Mouse (Mus musculus) MEL (cell line): ENCODE data around the gene Mov10l1. TPM values are rescaled to one million over a fixed set of nuclear protein-coding genes. Genes with fewer than 3 reads are reported as not detected.

ENCODE experiments used
- DNase-seq: peaks from one replicate; pipeline ENCODE4 v3.0.0; 2011; ENCODE audit warnings: low read depth, low spot score
- H3K27ac ChIP-seq: 2 replicates; pipeline ENCODE4 v1.5.1; 2012; ENCODE audit warnings: low read depth, mild to moderate bottlenecking, control low read depth, low read length, moderate library complexity; ENCODE audit not compliant: control insufficient read depth
- H3K27me3 ChIP-seq, 2 experiments: fragments of 150-350 bp in 1 of 2; sonication (generic) in 1 of 2; 2 replicates each; pipeline ENCODE4 v1.6.1; 2012; ENCODE audit warnings: low read length in 2 of 2, mild to moderate bottlenecking in 2 of 2, improper control_type of control experiment in 1 of 2, moderate library complexity in 1 of 2; ENCODE audit not compliant: insufficient read depth in 2 of 2, control insufficient read depth in 1 of 2
- H3K36me3 ChIP-seq, 2 experiments: 2 replicates each; pipeline ENCODE4 v1.6.1; 2012 to 2014; ENCODE audit warnings: low read length in 2 of 2, improper control_type of control experiment in 1 of 2, inconsistent platforms in 1 of 2, mild to moderate bottlenecking in 1 of 2; ENCODE audit not compliant: insufficient read depth in 2 of 2, control insufficient read depth in 1 of 2
- H3K4me1 ChIP-seq, 2 experiments: fragments of 150-350 bp in 1 of 2; sonication (generic) in 1 of 2; 2 replicates each; pipeline ENCODE4 v1.6.1; 2012; ENCODE audit warnings: low read length in 2 of 2, improper control_type of control experiment in 1 of 2, mild to moderate bottlenecking in 1 of 2; ENCODE audit not compliant: insufficient read depth in 2 of 2, control insufficient read depth in 1 of 2
- H3K4me3 ChIP-seq, 2 experiments: fragments of 150-350 bp in 1 of 2; sonication (generic) in 1 of 2; 2 replicates each; pipeline ENCODE4 v1.5.1; 2012; ENCODE audit warnings: low read depth in 2 of 2, low read length in 2 of 2, mild to moderate bottlenecking in 2 of 2, moderate library complexity in 2 of 2, control low read depth in 1 of 2, improper control_type of control experiment in 1 of 2; ENCODE audit not compliant: control insufficient read depth in 1 of 2, insufficient read depth in 1 of 2
- H3K79me2 ChIP-seq: 2 replicates; pipeline ENCODE4 v1.6.1; 2012; ENCODE audit warnings: mild to moderate bottlenecking, low read length, moderate library complexity; ENCODE audit not compliant: control insufficient read depth, poor library complexity, insufficient read depth
- H3K9ac ChIP-seq: 2 replicates; pipeline ENCODE4 v1.6.1; 2012; ENCODE audit warnings: low read depth, mild to moderate bottlenecking, control low read depth, low read length, moderate library complexity; ENCODE audit not compliant: control insufficient read depth, poor library complexity, severe bottlenecking
- H3K9me3 ChIP-seq: fragments of 150-350 bp; sonication (generic); replicated peaks from 2 replicates; pipeline ENCODE4 v1.6.1; 2012; ENCODE audit warnings: mild to moderate bottlenecking, low read length, improper control_type of control experiment, moderate library complexity; ENCODE audit not compliant: insufficient read depth
- BHLHE40 ChIP-seq: IDR thresholded peaks from 2 replicates; pipeline ENCODE4 v1.6.1; 2012; ENCODE audit warnings: low read depth, mild to moderate bottlenecking, inconsistent platforms, low read length, improper control_type of control experiment, borderline replicate concordance
- CHD2 ChIP-seq: IDR thresholded peaks from 2 replicates; pipeline ENCODE4 v1.6.1; 2011; ENCODE audit warnings: low read length, improper control_type of control experiment
- ELF1 ChIP-seq: IDR thresholded peaks from 2 replicates; pipeline ENCODE4 v1.6.1; 2014; ENCODE audit warnings: low read depth, mild to moderate bottlenecking, inconsistent platforms, low read length, improper control_type of control experiment, moderate library complexity
- EP300 ChIP-seq, 2 experiments: IDR thresholded peaks; 2 replicates each; pipeline ENCODE4 v1.6.1; 2011; ENCODE audit warnings: improper control_type of control experiment in 2 of 2, low read length in 2 of 2, low read depth in 1 of 2, mild to moderate bottlenecking in 1 of 2
- GABPA ChIP-seq: IDR thresholded peaks from 2 replicates; pipeline ENCODE4 v1.6.1; 2012; ENCODE audit warnings: low read depth, mild to moderate bottlenecking, inconsistent platforms, low read length, improper control_type of control experiment, moderate library complexity
- HCFC1 ChIP-seq: IDR thresholded peaks from 2 replicates; pipeline ENCODE4 v1.6.1; 2012; ENCODE audit warnings: low read depth, mild to moderate bottlenecking, inconsistent platforms, low read length, improper control_type of control experiment, moderate library complexity
- JUND ChIP-seq: IDR thresholded peaks from 2 replicates; pipeline ENCODE4 v1.6.1; 2011; ENCODE audit warnings: low read depth, mild to moderate bottlenecking, improper control_type of control experiment, low read length
- KAT2A ChIP-seq: conservative IDR thresholded peaks from 2 replicates; pipeline ENCODE4 v1.6.1; 2012; ENCODE audit warnings: low read depth, low read length, improper control_type of control experiment, inconsistent platforms
- MXI1 ChIP-seq: IDR thresholded peaks from 2 replicates; pipeline ENCODE4 v1.6.1; 2011; ENCODE audit warnings: mild to moderate bottlenecking, low read depth, low read length, improper control_type of control experiment
- MYB ChIP-seq: IDR thresholded peaks from 2 replicates; pipeline ENCODE4 v1.6.1; 2011; ENCODE audit warnings: mild to moderate bottlenecking, low read depth, low read length, improper control_type of control experiment
- MYC ChIP-seq: IDR thresholded peaks from 2 replicates; pipeline ENCODE4 v1.6.1; 2011; ENCODE audit warnings: low read depth, mild to moderate bottlenecking, low read length, improper control_type of control experiment, moderate library complexity
- POLR2AphosphoS2 ChIP-seq: IDR thresholded peaks from 2 replicates; pipeline ENCODE4 v1.6.1; 2011; ENCODE audit warnings: low read length, improper control_type of control experiment
- POLR2AphosphoS5 ChIP-seq: IDR thresholded peaks from 2 replicates; pipeline ENCODE4 v1.6.1; 2012; ENCODE audit warnings: low read depth, borderline replicate concordance, mild to moderate bottlenecking, inconsistent platforms, low read length, moderate library complexity, mixed read lengths
- RAD21 ChIP-seq: IDR thresholded peaks from 2 replicates; pipeline ENCODE4 v1.6.1; 2011; ENCODE audit warnings: mild to moderate bottlenecking, low read depth, low read length, improper control_type of control experiment
- RCOR1 ChIP-seq: IDR thresholded peaks from 2 replicates; pipeline ENCODE4 v1.6.1; 2012; ENCODE audit warnings: low read depth, mild to moderate bottlenecking, inconsistent platforms, low read length, improper control_type of control experiment
- SIN3A ChIP-seq: IDR thresholded peaks from 2 replicates; pipeline ENCODE4 v1.6.1; 2012; ENCODE audit warnings: low read length, improper control_type of control experiment, inconsistent platforms
- TAL1 ChIP-seq: IDR thresholded peaks from 2 replicates; pipeline ENCODE4 v1.6.1; 2012; ENCODE audit warnings: mild to moderate bottlenecking, inconsistent platforms, low read length, moderate library complexity, mixed read lengths
- TBP ChIP-seq: IDR thresholded peaks from 2 replicates; pipeline ENCODE4 v1.8.0; 2011; ENCODE audit warnings: low read depth, low read length, improper control_type of control experiment
- TCF12 ChIP-seq: IDR thresholded peaks from 2 replicates; pipeline ENCODE4 v1.6.1; 2014; ENCODE audit warnings: low read depth, mild to moderate bottlenecking, inconsistent platforms, low read length, improper control_type of control experiment, moderate library complexity
- UBTF ChIP-seq: IDR thresholded peaks from 2 replicates; pipeline ENCODE4 v1.6.1; 2012; ENCODE audit warnings: low read depth, mild to moderate bottlenecking, inconsistent platforms, low read length, improper control_type of control experiment, moderate library complexity, borderline replicate concordance; ENCODE audit not compliant: insufficient read depth
- USF1 ChIP-seq: IDR thresholded peaks from 2 replicates; pipeline ENCODE4 v1.6.1; 2014; ENCODE audit warnings: low read depth, mild to moderate bottlenecking, inconsistent platforms, low read length, improper control_type of control experiment, moderate library complexity
- USF2 ChIP-seq, 2 experiments: IDR thresholded peaks; 2 replicates each; pipeline ENCODE4 v1.6.1; 2011 to 2012; ENCODE audit warnings: improper control_type of control experiment in 2 of 2, low read length in 2 of 2, borderline replicate concordance in 1 of 2, inconsistent platforms in 1 of 2, low read depth in 1 of 2, mild to moderate bottlenecking in 1 of 2; ENCODE audit not compliant: insufficient read depth in 1 of 2
- ZC3H11A ChIP-seq: IDR thresholded peaks from 2 replicates; pipeline ENCODE4 v1.6.1; 2012; ENCODE audit warnings: low read depth, mild to moderate bottlenecking, inconsistent platforms, low read length, improper control_type of control experiment
- ZNF384 ChIP-seq: IDR thresholded peaks from 2 replicates; pipeline ENCODE4 v1.6.1; 2012; ENCODE audit warnings: low read depth, mild to moderate bottlenecking, inconsistent platforms, low read length, improper control_type of control experiment
- polyA plus RNA-seq, 2 experiments: library from polyadenylated mRNA; stranded (reverse) in 1 of 2; unstranded in 1 of 2; fragments of >175 nt in 1 of 2; fragments of >200 nt in 1 of 2; gene quantifications; 2 replicates each; pipeline versions ENCODE4 v1.2.1 to v1.2.4; 2012; ENCODE audit warnings: low replicate concordance in 2 of 2, low read depth in 1 of 2; ENCODE audit not compliant: insufficient read length in 2 of 2, insufficient read depth in 1 of 2, missing spikeins in 1 of 2
- total RNA-seq: library from RNA; depleted of rRNA; stranded (reverse); fragments of 300-350 nt; gene quantifications from 2 replicates; pipeline ENCODE4 v1.2.3, GENCODE M21; 2012

The Mov10l1 gene
- total and polyA plus RNA-seq, 3 experiments: not detected

GRCm38 (mm10) chr15:88998636-88999035, 15.9 kb downstream of the Mov10l1 start:
- H3K27ac ChIP-seq: no peak overlapping the region
- H3K4me1 ChIP-seq: no peaks in the 10 kb centered on the region
- no peaks in the 10 kb centered on the region for H3K9me3 ChIP-seq
- H3K9ac ChIP-seq: no peak overlapping the region
- no peak for DNase-seq
- H3K4me3 ChIP-seq: no peak overlapping the region
- no peaks in the 10 kb centered on the region for H3K79me2 ChIP-seq
- peaks cover 11 to 14% of the 10 kb centered on the region in 2 experiments for H3K27me3 ChIP-seq
- TF ChIP-seq GABPA: no peak
- no peak for TF ChIP-seq TAL1
- TF ChIP-seq EP300 (IDR thresholded peaks at IDR 0.05; ENCODE audit: low read depth in 1 of 2, low read length in 2 of 2): no peak
- TF ChIP-seq ZC3H11A: no peak
- no peak for TF ChIP-seq TBP
- TF ChIP-seq TCF12: no peak
- no peak for TF ChIP-seq MYC
- no peak for TF ChIP-seq POLR2AphosphoS2
- no peak for TF ChIP-seq UBTF
- TF ChIP-seq HCFC1: no peak
- no peak for TF ChIP-seq RCOR1
- TF ChIP-seq ZNF384: no peak
- no peak for TF ChIP-seq ELF1
- no peak for TF ChIP-seq RAD21
- TF ChIP-seq JUND: no peak
- TF ChIP-seq MXI1: no peak
- TF ChIP-seq KAT2A: no peak
- TF ChIP-seq CHD2: no peak
- no peak for TF ChIP-seq USF1
- TF ChIP-seq BHLHE40: no peak
- no peaks in the 10 kb centered on the region for H3K36me3 ChIP-seq

- no peak for DNase-seq
- TF ChIP-seq GABPA (no peak), SIN3A (no peak), USF2 (IDR thresholded peaks at IDR 0.05; ENCODE audit: borderline replicate concordance in 1 of 2, insufficient read depth in 1 of 2, low read depth in 1 of 2, low read length in 2 of 2) (no peak), RCOR1 (no peak), POLR2AphosphoS5 (no peak), MYB (no peak)
- no peaks in the 10 kb centered on the region for H3K36me3 ChIP-seq
These were observed 16.4 kb downstream of the Mov10l1 start for GRCm38 (mm10) chr15:88999124-88999523.

More at GRCm38 (mm10) chr15:88999124-88999523, 16.4 kb downstream of the Mov10l1 start:
- Histone ChIP-seq H3K27ac (no peak overlapping the region), H3K27me3 (peaks cover 11 to 14% of the 10 kb centered on the region in 2 experiments), H3K79me2 (no peaks in the 10 kb centered on the region), H3K4me1 (no peaks in the 10 kb centered on the region), H3K4me3 (no peak overlapping the region), H3K9ac (no peak overlapping the region), H3K9me3 (no peaks in the 10 kb centered on the region)
